Mouse (Mus musculus) hindbrain, embryonic 12.5 days (tissue): ENCODE results near the gene Nup153. TPM values are rescaled to one million over a fixed set of nuclear protein-coding genes. Genes with fewer than 3 reads are reported as not detected.

Experiments used
- ATAC-seq: fragments of 200-750 bp; cut with Nextera tagmentation; 2 replicates; pipeline ENCODE4 v1.8.0; 2017; ENCODE audit warnings: moderate TSS enrichment; ENCODE audit not compliant: low FRiP score
- H3K27ac ChIP-seq: fragments of 300-500 bp; sonication (generic); 2 replicates; pipeline ENCODE4 v1.5.1; 2016; ENCODE audit warnings: mild to moderate bottlenecking
- H3K27me3 ChIP-seq: fragments of 300-500 bp; sonication (generic); 2 replicates; pipeline ENCODE4 v1.6.1; 2016; ENCODE audit warnings: mild to moderate bottlenecking
- H3K36me3 ChIP-seq: fragments of 300-500 bp; sonication (generic); 2 replicates; pipeline ENCODE4 v1.6.1; 2016; ENCODE audit warnings: mild to moderate bottlenecking
- H3K4me1 ChIP-seq: fragments of 300-500 bp; sonication (generic); 2 replicates; pipeline ENCODE4 v1.6.1; 2016
- H3K4me2 ChIP-seq: fragments of 300-500 bp; sonication (generic); replicated peaks from 2 replicates; pipeline ENCODE4 v1.6.1; 2016; ENCODE audit warnings: mild to moderate bottlenecking
- H3K4me3 ChIP-seq: fragments of 300-500 bp; sonication (generic); 2 replicates; pipeline ENCODE4 v1.5.1; 2016; ENCODE audit warnings: mild to moderate bottlenecking
- H3K9ac ChIP-seq: fragments of 300-500 bp; sonication (generic); 2 replicates; pipeline ENCODE4 v1.6.1; 2016; ENCODE audit warnings: mild to moderate bottlenecking, moderate library complexity
- H3K9me3 ChIP-seq: fragments of 300-500 bp; sonication (generic); replicated peaks from 2 replicates; pipeline ENCODE4 v1.6.1; 2016; ENCODE audit warnings: mild to moderate bottlenecking
- WGBS: fragments of 180-500 bp; shearing (Covaris S2); methylation state at CpG from one replicate; pipeline ENCODE4 v1.1.7; 2016; 5-methylcytosine and 5-hydroxymethylcytosine counted together
- polyA plus RNA-seq: library from polyadenylated mRNA; unstranded; fragments of >200 nt; fragmentation: Nextera tagmentation; extraction: Ambion mirVana; gene quantifications from 2 replicates; pipeline ENCODE4 v1.2.1, GENCODE M21; 2016

Nup153 gene
- polyA plus RNA-seq, 1 experiment from 2014 or later: 40.5 TPM

DNA sequence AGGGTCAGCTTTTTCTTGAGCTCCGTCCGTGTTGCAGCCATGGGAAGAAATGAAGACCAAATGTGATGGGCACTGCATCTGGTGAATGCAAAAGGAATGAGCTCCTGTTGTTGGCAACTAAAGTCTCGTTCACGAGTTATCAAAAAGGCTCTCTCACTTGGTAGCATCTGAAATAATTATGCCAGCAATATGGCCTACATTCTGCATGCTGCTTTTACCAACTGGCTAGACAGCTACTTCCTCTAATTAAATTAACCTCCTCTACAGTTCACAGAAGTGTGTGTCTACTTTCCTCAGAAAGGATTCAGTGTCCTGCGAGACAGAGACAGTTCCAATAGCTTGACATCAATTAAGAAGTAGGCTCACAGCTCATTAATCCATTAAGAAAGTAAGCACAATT lies 73.2 kb downstream of the Nup153 start:
- Histone ChIP-seq H3K27me3 (no peaks in the 10 kb centered on the region), H3K4me2 (no peak overlapping the region), H3K9me3 (no peaks in the 10 kb centered on the region), H3K4me3 (no peak overlapping the region), H3K27ac (no peak overlapping the region), H3K36me3 (no peaks in the 10 kb centered on the region), H3K9ac (no peak overlapping the region), H3K4me1 (no peaks in the 10 kb centered on the region)
- ATAC-seq: no peak
- 83% methylated on average over 5 of the region's 5 CpGs for WGBS

DNA sequence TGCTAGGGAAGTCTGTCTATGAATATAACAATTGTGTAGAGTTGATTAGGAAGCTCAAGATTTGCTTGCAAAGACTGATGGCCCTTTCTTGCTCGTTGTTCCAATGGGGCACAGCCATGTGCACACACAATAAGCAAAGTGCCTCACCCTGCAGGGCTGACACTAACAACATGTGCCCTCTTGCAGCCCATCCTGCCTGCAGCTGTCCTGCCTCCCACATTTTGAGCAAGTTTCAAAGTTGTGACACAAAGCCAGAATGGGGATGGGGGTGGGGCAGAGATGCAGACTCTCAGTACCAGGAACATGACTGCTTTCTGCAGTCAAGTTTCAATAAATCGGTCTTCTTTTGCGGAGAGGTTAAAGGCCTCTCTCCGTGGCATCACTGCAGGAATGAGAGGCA lies 74.1 kb downstream of the Nup153 start:
- Histone ChIP-seq H3K36me3 (no peaks in the 10 kb centered on the region), H3K4me1 (no peaks in the 10 kb centered on the region), H3K9me3 (no peaks in the 10 kb centered on the region), H3K27me3 (no peaks in the 10 kb centered on the region), H3K4me2 (no peak overlapping the region), H3K27ac (no peak overlapping the region), H3K4me3 (no peak overlapping the region), H3K9ac (no peak overlapping the region)
- WGBS: 63% methylated on average over 4 of the region's 4 CpGs
- ATAC-seq: no peak

DNA sequence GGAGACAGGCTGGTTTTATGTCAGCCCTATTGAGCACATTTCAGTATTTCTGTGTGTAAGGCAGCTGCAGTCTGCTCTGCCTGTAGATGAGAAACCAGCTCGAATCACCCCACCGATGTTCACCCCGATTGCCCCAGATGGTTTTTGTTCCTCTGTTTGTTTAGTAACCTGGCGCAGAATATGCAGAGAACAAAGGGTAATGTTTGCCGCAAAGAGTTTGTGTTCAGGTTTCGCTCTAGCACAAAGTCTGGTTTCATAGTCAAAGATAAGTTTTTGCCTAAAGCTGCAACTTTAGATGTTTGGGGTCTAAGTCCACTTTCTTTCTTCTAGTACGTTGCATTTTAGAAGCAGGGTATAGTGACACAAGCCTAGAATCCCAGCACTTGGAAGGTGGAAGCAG lies 75.1 kb downstream of the Nup153 start:
- no peaks in the 10 kb centered on the region for H3K36me3 ChIP-seq
- WGBS: 88% methylated on average over 7 of the region's 7 CpGs
- H3K9ac ChIP-seq: no peak overlapping the region
- no peak overlapping the region for H3K4me3 ChIP-seq
- H3K4me1 ChIP-seq: no peaks in the 10 kb centered on the region
- no peak overlapping the region for H3K27ac ChIP-seq
- H3K9me3 ChIP-seq: no peaks in the 10 kb centered on the region
- ATAC-seq: no peak
- no peaks in the 10 kb centered on the region for H3K27me3 ChIP-seq
- no peak overlapping the region for H3K4me2 ChIP-seq

DNA sequence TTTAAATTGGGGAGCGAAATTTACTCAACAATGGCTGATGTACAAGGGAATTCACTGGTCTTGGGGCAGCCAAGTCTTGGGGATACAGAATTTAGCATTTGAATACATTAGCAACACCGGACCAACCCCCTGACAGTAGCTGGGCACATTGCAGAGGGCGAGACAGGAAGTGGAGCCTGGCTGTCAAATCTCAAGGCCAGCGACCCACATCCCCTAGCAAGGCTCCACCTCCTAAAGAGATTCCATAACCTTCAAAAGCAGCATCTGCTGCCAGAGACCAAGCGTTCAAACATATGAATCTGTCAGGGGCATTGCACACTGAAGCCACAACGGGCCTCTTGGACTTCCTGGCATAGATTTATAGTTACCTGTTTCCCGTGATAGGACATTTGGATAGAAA lies 75.9 kb downstream of the Nup153 start:
- no peaks in the 10 kb centered on the region for H3K36me3 ChIP-seq
- no peaks in the 10 kb centered on the region for H3K27me3 ChIP-seq
- no peak overlapping the region for H3K4me3 ChIP-seq
- no peak overlapping the region for H3K4me2 ChIP-seq
- 86% methylated on average over 7 of the region's 7 CpGs for WGBS
- no peak overlapping the region for H3K9ac ChIP-seq
- no peak overlapping the region for H3K27ac ChIP-seq
- no peaks in the 10 kb centered on the region for H3K9me3 ChIP-seq
- H3K4me1 ChIP-seq: no peaks in the 10 kb centered on the region
- ATAC-seq: no peak

DNA sequence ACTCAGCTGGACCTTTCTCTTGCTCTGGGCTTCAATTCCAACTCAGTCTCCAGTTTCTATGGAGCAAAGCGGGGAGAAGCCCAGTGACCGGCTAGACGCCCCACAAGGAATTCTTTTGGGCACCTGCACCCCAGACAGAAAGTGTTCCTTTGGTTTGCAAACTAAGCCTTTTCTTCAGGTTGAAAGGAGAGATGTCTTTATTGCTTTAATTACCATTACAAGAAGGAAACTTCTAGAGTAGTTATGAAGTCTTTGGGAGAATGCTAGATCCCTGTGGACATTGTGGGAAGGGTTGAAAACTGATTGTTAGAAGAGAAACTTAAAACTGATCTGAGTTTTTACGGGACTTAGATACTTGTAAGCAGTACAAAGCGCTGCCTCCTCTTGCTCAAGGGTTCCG lies 82.3 kb downstream of the Nup153 start:
- Histone ChIP-seq H3K36me3 (no peaks in the 10 kb centered on the region), H3K27ac (no peak overlapping the region), H3K9me3 (peaks cover 6% of the 10 kb centered on the region), H3K4me3 (no peak overlapping the region), H3K27me3 (no peaks in the 10 kb centered on the region), H3K4me2 (no peak overlapping the region), H3K9ac (no peak overlapping the region), H3K4me1 (no peaks in the 10 kb centered on the region)
- ATAC-seq: no peak
- WGBS: 74% methylated on average over 6 of the region's 6 CpGs

DNA sequence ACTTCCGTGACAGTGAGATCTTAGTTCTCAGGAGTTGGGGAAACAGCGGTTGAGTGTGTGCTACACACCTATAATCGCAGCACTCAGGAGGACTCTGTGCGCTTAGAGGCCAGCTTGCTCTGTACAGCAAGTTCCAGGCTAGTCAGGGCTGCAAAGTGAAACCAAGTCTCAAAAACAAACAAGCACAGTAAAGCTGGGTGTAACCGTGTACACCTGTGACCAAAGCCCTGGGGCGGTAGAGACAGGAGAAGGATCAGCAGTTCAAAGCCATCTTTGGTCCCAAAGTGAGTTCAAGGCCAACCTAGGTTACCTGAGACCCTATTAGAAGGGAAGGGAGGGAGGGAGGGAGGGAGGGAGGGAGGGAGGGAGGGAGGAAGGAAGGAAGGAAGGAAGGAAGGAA lies 83.6 kb downstream of the Nup153 start:
- no peak overlapping the region for H3K27ac ChIP-seq
- H3K4me2 ChIP-seq: no peak overlapping the region
- H3K9me3 ChIP-seq: peaks cover 6% of the 10 kb centered on the region
- ATAC-seq: no peak
- H3K9ac ChIP-seq: no peak overlapping the region
- no peaks in the 10 kb centered on the region for H3K36me3 ChIP-seq
- no peaks in the 10 kb centered on the region for H3K27me3 ChIP-seq
- WGBS: 95% methylated on average over 6 of the region's 6 CpGs
- no peak overlapping the region for H3K4me3 ChIP-seq
- no peaks in the 10 kb centered on the region for H3K4me1 ChIP-seq

DNA sequence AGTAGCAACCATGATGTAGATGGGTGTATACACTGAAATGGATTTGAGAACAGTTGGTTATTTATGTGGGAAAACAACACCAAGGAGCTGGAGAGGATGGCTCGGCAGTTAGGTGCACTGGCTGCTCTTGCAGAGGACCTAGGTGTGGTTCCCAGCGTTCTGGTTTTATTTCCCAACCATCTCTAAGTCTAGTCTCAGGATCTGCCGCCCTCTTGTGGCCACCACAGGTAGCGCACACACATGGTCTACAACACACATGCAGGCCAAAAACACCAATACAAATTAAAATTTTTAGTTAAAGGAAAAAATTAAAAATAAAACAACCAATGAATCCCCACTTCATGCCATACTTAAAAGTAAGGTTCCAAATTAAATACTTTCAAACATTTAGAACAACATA lies 85.4 kb downstream of the Nup153 start:
- peaks cover 6% of the 10 kb centered on the region for H3K9me3 ChIP-seq
- no peaks in the 10 kb centered on the region for H3K27me3 ChIP-seq
- 88% methylated on average over 4 of the region's 4 CpGs for WGBS
- no peak for ATAC-seq
- no peak overlapping the region for H3K27ac ChIP-seq
- no peak overlapping the region for H3K4me2 ChIP-seq
- H3K4me1 ChIP-seq: no peaks in the 10 kb centered on the region
- no peak overlapping the region for H3K9ac ChIP-seq
- no peak overlapping the region for H3K4me3 ChIP-seq
- H3K36me3 ChIP-seq: no peaks in the 10 kb centered on the region

DNA sequence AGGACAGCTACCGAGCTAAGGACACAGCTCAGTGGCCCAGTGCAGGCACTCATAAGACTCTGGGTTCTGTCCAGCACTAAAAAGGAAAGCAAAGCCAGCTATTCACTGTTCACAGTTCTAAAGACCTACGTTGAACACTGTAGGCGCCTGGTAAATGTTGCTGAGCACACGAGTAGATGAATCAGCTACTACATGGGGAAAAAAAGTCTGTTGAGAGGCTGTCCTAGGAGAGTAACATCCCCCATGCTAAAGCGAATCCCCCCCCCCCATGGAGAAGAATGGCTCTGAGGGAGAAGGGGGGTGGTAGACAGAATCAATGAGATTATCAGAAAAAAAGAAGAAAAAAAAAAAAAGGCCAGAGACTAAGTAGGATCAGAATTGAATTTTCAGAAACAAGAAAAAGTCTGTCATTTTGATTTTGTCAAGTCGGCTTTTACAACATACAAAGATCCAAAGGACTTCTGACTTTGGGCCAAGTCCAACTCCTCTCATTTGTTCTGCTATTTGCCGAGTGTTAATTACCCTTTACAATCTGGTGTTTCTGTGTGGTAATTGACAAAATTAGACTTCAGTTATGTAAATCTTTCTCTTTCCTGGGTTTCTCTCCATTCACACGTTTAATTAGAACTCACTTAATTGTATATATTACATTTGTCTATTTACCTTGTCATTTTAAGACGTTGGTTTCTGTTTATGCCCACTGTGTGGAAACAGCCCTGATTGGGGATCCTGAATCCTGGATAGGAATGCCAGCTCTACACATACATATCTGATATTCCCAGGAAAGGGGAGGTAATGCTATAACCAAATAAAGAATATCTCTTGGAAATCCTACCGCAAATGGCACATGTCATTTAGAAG lies 86.9 kb downstream of the Nup153 start:
- Histone ChIP-seq H3K4me3 (no peak overlapping the region), H3K4me2 (no peak overlapping the region), H3K9me3 (peaks cover 6% of the 10 kb centered on the region), H3K36me3 (no peaks in the 10 kb centered on the region), H3K4me1 (no peaks in the 10 kb centered on the region), H3K9ac (no peak overlapping the region), H3K27me3 (no peaks in the 10 kb centered on the region), H3K27ac (no peak overlapping the region)
- 91% methylated on average over 10 of the region's 10 CpGs for WGBS
- no peak for ATAC-seq

DNA sequence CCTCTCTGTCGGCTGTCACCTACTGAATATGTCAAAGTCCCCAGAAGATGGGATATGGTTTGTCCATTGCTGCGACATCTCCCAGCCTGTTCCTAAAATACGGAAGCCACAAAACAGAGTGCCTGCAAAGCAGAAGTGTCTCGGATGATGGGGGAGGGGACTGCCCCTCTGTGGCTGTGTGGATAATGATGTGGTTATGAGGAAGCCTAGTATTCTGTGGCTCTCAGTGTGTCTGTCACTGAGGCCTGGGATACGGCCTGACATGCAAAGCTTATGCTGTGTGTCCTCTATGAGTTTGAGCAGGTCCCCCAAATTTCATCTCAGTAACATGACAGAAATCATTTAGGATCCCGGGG lies 93.6 kb downstream of the Nup153 start:
- Histone ChIP-seq H3K36me3 (no peaks in the 10 kb centered on the region), H3K4me1 (peaks cover 15% of the 10 kb centered on the region), H3K9me3 (no peaks in the 10 kb centered on the region), H3K27me3 (no peaks in the 10 kb centered on the region), H3K27ac (peak overlapping the region; percentile 76), H3K9ac (no peak overlapping the region), H3K4me2 (peak overlapping the region; percentile 48), H3K4me3 (peak overlapping the region; percentile 8; the same call in 1 of the 2 replicates)
- 30% methylated on average over 6 of the region's 6 CpGs for WGBS
- peak; percentile 82 for ATAC-seq

DNA sequence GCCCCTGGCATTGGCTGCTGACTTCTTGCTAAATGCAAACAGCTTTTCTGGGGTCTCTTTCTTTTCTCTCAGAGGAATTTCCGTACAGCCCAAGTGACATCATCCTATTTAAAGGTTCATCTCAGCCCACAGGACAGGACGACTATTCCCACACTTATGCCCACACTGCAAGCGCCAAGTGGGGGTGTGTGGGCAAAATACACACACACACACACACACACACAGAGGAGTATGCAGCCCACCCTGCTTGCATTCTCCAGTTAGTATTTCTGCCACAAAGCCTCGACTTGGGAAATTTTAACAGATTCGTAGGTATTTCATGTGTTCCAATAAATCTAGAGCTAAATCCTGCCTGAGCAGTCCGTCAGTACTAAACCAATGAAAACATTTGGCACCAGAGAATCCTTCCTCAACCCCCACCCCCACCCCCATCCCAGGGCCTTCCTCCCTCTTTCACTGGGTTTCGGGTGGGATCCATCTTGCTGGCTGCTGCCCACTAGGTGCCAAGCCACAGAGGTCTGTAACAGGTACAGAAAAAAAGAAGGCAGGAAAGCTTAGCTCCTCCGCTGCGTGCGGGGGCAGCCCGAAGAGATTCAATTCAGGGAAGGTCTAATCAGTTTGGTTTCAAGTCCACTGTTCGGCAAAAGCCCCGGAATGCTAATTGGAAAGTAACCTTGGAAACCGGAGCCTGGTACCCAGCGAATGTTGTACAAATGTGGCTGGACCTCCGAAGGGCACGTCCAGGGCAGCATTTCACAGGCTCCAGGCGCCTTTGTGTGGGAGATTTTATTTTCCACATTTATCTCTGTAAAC lies 94.2 kb downstream of the Nup153 start:
- Histone ChIP-seq H3K27me3 (no peaks in the 10 kb centered on the region), H3K4me3 (peak overlapping the region; percentile 8; the same call in 1 of the 2 replicates), H3K9ac (peak overlapping the region; percentile 43; the same call in 1 of the 2 replicates), H3K27ac (peak overlapping the region; percentile 76), H3K4me2 (peak overlapping the region; percentile 48), H3K36me3 (no peaks in the 10 kb centered on the region), H3K4me1 (peaks cover 15% of the 10 kb centered on the region), H3K9me3 (no peaks in the 10 kb centered on the region)
- ATAC-seq: peak; percentile 88
- 34% methylated on average over 18 of the region's 18 CpGs for WGBS

DNA sequence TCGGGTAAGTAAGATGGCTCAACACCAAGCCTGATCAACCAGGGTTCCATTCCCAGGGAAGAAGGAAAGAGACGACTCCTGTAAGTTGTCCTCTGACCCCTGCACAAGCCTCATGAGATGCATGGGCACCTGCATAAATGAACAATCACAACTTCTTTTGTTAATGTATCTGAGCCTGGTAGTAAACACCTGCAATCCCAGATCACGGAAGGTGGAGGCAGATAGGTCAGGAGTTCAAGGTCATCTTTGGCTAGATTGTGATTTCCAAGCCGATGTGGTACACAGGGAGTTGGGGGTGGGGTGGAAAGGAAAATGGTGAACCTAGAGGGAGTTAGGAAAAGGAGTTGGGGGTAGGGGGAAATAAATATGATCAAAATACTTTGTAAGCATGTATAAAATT lies 94.9 kb downstream of the Nup153 start:
- 62% methylated on average over 4 of the region's 4 CpGs for WGBS

More for the DNA sequence above, 94.9 kb downstream of the Nup153 start:
- Histone ChIP-seq H3K9ac (no peak overlapping the region), H3K27me3 (no peaks in the 10 kb centered on the region), H3K9me3 (no peaks in the 10 kb centered on the region), H3K4me3 (no peak overlapping the region), H3K4me2 (no peak overlapping the region), H3K4me1 (peaks cover 15% of the 10 kb centered on the region), H3K36me3 (no peaks in the 10 kb centered on the region), H3K27ac (no peak overlapping the region)
- ATAC-seq: no peak
